Mouse (Mus musculus) spleen, adult 2 months (tissue): ENCODE measurements around the gene Tspan11.

ENCODE experiments used
- CTCF ChIP-seq: fragments of 200-500 bp; IDR thresholded peaks from 2 replicates; pipeline ENCODE4 v1.5.1; 2011; ENCODE audit warnings: mild to moderate bottlenecking, inconsistent platforms; ENCODE audit not compliant: insufficient read depth, insufficient read length, insufficient replicate concordance; ENCODE audit errors: extremely low read depth
- POLR2A ChIP-seq: fragments of 200-500 bp; IDR thresholded peaks from 2 replicates; pipeline ENCODE4 v1.6.1; 2011; ENCODE audit warnings: low read depth, low read length, inconsistent platforms

- TF ChIP-seq CTCF (no peak), POLR2A (no peak)
Measured at GRCm38 (mm10) chr6:127900062-127900461, 12.7 kb downstream of the Tspan11 start.
